Mouse (Mus musculus) brain, embryonic 14.5 days (tissue): ENCODE results near the gene Gm48552. TPM values are rescaled to one million over a fixed set of nuclear protein-coding genes. Genes with fewer than 3 reads are reported as not detected.
A peak's percentile ranks its signal among the peaks of the same experiment; 100 is the strongest.

Experiments used
- DNase-seq: peaks from one replicate; pipeline ENCODE4 v3.0.0-alpha.2; 2011; ENCODE audit warnings: low read depth
- CTCF ChIP-seq: fragments of 200-500 bp; IDR thresholded peaks from 2 replicates; pipeline ENCODE4 v1.5.1; 2012; ENCODE audit warnings: inconsistent platforms, mild to moderate bottlenecking, moderate library complexity, borderline replicate concordance; ENCODE audit not compliant: insufficient read depth, insufficient read length; ENCODE audit errors: extremely low read depth
- POLR2A ChIP-seq: fragments of 200-500 bp; IDR thresholded peaks from 2 replicates; pipeline ENCODE4 v1.6.1; 2012; ENCODE audit warnings: mild to moderate bottlenecking, inconsistent platforms, borderline replicate concordance; ENCODE audit not compliant: poor library complexity, insufficient read depth, insufficient read length, severe bottlenecking; ENCODE audit errors: extremely low read depth
- polyA plus RNA-seq: library from polyadenylated mRNA; depleted of rRNA; stranded (reverse); fragments of >200 nt; gene quantifications from 2 replicates; pipeline ENCODE4 v1.2.3, GENCODE M21; 2012

Gene Gm48552
- polyA plus RNA-seq, 1 experiment = 8.7 TPM

DNA sequence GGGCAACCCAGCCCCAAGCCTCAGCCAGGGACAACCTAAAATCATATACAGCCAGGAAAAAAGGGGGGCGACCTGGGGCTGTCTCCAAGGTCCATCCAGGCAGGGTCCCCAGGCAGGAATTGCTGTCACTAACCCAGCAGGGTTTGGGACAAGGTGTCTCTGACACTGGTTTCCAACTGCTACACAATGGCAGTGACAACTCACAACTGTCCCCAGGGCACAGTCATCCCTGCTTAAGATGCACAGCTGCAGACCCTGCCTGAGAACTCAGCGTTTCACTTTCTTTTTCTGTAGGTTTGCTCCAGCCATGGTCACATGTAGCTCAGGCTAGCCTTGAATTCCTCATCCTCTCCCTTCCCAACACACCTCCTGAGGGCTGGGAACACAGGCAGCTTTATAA is 40.3 kb downstream of the Gm48552 start:
- TF ChIP-seq POLR2A (no peak), CTCF (no peak)
- no peak for DNase-seq

GRCm38 (mm10) chr10:81429605-81430061 is 40.8 kb downstream of the Gm48552 start:
- no peak for TF ChIP-seq POLR2A
- TF ChIP-seq CTCF = no peak

DNA sequence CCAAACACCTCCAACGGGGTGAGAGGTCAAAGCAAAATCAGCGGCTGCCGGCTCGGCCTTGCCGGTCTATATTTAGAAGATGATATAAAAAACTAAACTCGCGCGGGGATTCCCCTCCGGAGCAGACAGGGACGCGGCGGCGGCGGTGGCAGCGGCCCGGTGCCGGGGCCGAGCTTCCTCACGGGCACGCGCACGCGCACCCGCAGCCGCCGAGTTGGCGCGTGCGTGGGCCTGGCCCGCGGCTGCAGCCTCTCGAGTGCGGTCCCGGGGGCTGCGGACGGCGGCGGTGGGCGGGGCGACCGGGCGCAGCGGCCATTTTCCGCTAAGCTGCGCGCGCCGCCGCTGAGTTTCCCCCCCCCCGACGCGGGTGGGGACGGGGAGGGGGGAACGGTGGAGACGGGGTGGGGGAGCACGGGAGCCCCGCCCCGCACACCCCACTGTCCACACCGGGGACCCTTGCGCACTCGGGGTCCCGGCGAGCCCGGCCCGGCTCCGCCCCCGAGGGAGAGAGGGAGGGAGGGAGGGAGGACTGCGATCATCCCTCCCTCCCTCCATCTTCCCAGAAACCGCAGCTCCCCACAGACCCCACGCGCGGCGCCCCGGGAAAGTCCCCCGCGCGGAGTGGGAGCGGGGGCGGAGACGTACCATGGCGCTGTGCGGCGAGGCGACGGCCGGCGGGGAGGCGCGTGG is 41.5 kb downstream of the Gm48552 start:
- TF ChIP-seq CTCF (no peak), POLR2A (peak; percentile 34; the same call in 1 of the 2 replicates)
- DNase-seq = peak; percentile 91

More at GRCm38 (mm10) chr10:81429605-81430061, 40.8 kb downstream of the Gm48552 start:
- peak; percentile 88 for DNase-seq

GRCm38 (mm10) chr10:81430831-81431525 is 42.2 kb downstream of the Gm48552 start:
- DNase-seq = peak; percentile 76
- no peak for TF ChIP-seq CTCF
- TF ChIP-seq POLR2A = peak; percentile 63

GRCm38 (mm10) chr10:81431526-81432168 is 42.8 kb downstream of the Gm48552 start:
- no peak for TF ChIP-seq POLR2A
- TF ChIP-seq CTCF = no peak
- DNase-seq = peak; percentile 93

DNA sequence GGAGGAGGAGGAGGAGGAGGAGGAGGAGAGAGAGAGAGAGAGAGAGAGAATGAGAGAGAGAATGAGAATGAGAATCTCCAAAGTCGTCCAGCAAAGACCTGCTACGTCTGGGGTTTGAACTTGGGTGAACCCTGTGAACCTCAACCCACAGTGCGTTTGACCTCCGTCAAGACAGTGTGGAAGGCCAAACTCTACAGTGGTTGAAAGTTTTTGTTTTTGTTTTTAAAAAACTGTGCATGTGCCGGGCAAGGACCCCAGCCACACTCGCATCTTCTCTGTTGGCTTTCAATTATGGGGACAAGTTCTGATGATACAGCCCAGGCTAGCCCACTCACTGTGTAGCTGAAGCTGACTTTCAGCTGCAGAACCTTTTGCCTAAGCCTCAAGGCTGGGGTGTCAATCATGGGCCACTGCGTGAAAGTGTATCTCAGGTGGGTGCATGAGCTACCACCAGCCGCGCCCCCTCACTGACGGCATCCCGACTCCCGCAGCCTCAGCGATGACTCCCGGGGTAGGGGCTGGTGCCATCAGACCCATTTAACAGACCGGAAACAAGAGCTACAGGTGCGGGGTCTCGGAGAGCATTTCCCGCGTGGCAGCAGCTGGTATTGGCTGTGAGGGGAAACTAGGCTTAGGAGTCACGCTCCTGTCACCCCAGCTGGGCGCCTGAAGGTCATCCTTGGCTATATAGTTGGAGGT is 43.5 kb downstream of the Gm48552 start:
- DNase-seq = no peak
- TF ChIP-seq CTCF (no peak), POLR2A (no peak)

DNA sequence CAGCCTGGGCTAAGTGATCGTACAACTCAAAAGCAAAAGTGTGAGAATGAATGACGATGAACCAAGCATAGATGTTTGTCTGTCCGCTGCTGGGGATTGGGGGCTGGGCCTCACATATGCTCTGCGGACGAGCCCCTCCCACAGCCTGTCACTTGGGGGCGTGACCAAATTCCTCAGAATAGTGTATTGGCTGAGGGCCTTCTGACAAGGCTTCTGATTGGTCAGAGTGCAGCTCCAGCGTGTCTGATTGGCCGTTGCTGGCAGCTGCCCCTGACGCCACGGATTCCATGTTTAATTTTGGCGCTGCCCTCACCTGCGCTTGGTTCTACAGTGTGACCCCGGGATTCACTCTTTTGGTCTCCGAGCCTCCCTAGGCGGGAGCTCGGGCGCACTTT is 44.1 kb downstream of the Gm48552 start:
- DNase-seq = peak; percentile 98
- TF ChIP-seq POLR2A (no peak), CTCF (no peak)

DNA sequence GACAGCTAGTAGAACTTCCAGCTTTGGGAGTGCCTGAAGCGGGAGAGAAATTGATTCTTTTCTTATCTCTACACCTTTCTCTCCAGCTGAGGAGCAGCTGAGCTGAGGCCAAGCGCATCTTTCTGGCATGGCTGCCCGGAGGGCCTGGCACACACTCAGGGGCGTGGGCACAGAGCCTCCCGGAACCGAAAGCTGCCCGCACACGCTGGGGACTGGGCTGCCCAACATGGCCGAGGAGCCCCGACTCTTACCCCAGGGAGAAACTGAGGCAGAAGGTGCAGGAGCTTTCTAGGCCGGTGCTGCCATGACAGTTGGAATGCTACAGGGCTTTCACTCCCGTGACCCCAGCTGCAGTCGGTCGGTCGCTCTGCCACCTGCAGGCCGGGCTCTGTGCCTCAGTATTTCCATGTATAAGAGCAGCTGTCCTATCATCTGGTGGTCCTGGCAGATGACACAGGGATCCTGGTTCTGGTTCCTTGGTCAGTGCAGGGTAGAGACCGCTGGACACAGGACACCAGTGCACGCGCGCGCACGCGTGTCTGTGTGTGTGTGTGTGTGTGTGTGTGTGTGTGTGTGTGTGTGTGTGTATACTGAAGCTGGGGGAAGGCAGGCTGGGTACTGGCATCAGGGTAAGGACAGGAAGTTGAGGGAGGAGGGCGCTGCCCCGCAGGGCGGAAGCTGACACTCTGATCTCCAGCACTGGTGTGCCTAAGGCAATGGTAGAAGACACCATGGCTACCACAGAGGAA is 44.9 kb downstream of the Gm48552 start:
- TF ChIP-seq CTCF = no peak
- TF ChIP-seq POLR2A = no peak
- no peak for DNase-seq

GRCm38 (mm10) chr10:81434361-81435263 is 45.8 kb downstream of the Gm48552 start:
- no peak for DNase-seq
- no peak for TF ChIP-seq POLR2A
- TF ChIP-seq CTCF = no peak
